Mouse (Mus musculus) midbrain, embryonic 16.5 days (tissue): ENCODE results near the gene Olfr152. TPM values are rescaled to one million over a fixed set of nuclear protein-coding genes. Genes with fewer than 3 reads are reported as not detected.

ENCODE experiments used
- ATAC-seq: fragments of 200-750 bp; cut with Nextera tagmentation; 2 replicates; pipeline ENCODE4 v1.8.0; 2017; ENCODE audit warnings: moderate TSS enrichment
- H3K27ac ChIP-seq: fragments of 300-500 bp; sonication (generic); 2 replicates; pipeline ENCODE4 v1.5.1; 2014; ENCODE audit warnings: mild to moderate bottlenecking, low read length, mixed read lengths
- H3K27me3 ChIP-seq: fragments of 300-500 bp; sonication (generic); 2 replicates; pipeline ENCODE4 v1.6.1; 2014; ENCODE audit warnings: low read depth, low read length, mixed read lengths; ENCODE audit not compliant: control insufficient read depth, insufficient read depth
- H3K36me3 ChIP-seq: fragments of 300-500 bp; sonication (generic); 2 replicates; pipeline ENCODE4 v1.6.1; 2014; ENCODE audit warnings: mild to moderate bottlenecking, low read length, moderate library complexity, mixed read lengths; ENCODE audit not compliant: control insufficient read depth, insufficient read depth
- H3K4me1 ChIP-seq: fragments of 300-500 bp; sonication (generic); 2 replicates; pipeline ENCODE4 v1.6.1; 2014; ENCODE audit warnings: mild to moderate bottlenecking, low read length, mixed read lengths; ENCODE audit not compliant: control insufficient read depth, insufficient read depth
- H3K4me2 ChIP-seq: fragments of 300-500 bp; sonication (generic); 2 replicates; pipeline ENCODE4 v1.6.1; 2014; ENCODE audit warnings: mild to moderate bottlenecking, low read length, mixed read lengths
- H3K4me3 ChIP-seq: fragments of 300-500 bp; sonication (generic); 2 replicates; pipeline ENCODE4 v1.5.1; 2014; ENCODE audit warnings: low read depth, mild to moderate bottlenecking, low read length, moderate library complexity, mixed read lengths
- H3K9ac ChIP-seq: fragments of 300-500 bp; sonication (generic); 2 replicates; pipeline ENCODE4 v1.6.1; 2014; ENCODE audit warnings: low read depth, low read length, mixed read lengths
- H3K9me3 ChIP-seq: fragments of 300-500 bp; sonication (generic); replicated peaks from 2 replicates; pipeline ENCODE4 v1.6.1; 2014; ENCODE audit warnings: mild to moderate bottlenecking, low read length, mixed read lengths; ENCODE audit not compliant: control insufficient read depth, poor library complexity, severe bottlenecking
- whole genome bisulfite sequencing: fragments of 180-500 bp; shearing (Covaris S2); extraction: QIAGEN DNeasy Blood & Tissue Kit; methylation state at CpG from one replicate; pipeline ENCODE4 v1.1.7; 2014; 5-methylcytosine and 5-hydroxymethylcytosine counted together
- polyA plus RNA-seq: library from polyadenylated mRNA; unstranded; fragments of >200 nt; fragmentation: Nextera tagmentation; extraction: Ambion mirVana; gene quantifications from 2 replicates; pipeline ENCODE4 v1.2.1, GENCODE M21; 2015

Olfr152 gene
- polyA plus RNA-seq = not detected in 2 replicates

- Histone ChIP-seq H3K4me3 (no peak within 1 kb of the TSS), H3K4me1 (no peaks in the 10 kb centered on the region), H3K4me2 (no peak within 1 kb of the TSS), H3K36me3 (no peaks in the 10 kb centered on the region), H3K9ac (no peak within 1 kb of the TSS), H3K27ac (no peak within 1 kb of the TSS), H3K27me3 (no peaks in the 10 kb centered on the region), H3K9me3 (no peaks in the 10 kb centered on the region)
- ATAC-seq = no peak
- 77% methylated on average over 4 of the region's 4 CpGs for WGBS
Measured at GRCm38 (mm10) chr2:87779183-87779582, at the start of gene Olfr152. Gene Olfr152 (plus strand): TSS chr2:87779483.

GRCm38 (mm10) chr2:87739878-87740277 is 39.4 kb upstream of the Olfr152 start, which contains the start of gene Olfr1138:
Gene Olfr1138 (minus strand): TSS chr2:87739978.
- Histone ChIP-seq H3K4me3 (no peak within 1 kb of the TSS), H3K36me3 (no peaks in the 10 kb centered on the region), H3K9ac (no peak within 1 kb of the TSS), H3K4me1 (no peaks in the 10 kb centered on the region), H3K4me2 (no peak within 1 kb of the TSS), H3K9me3 (no peaks in the 10 kb centered on the region), H3K27me3 (no peaks in the 10 kb centered on the region), H3K27ac (no peak within 1 kb of the TSS)
- 84% methylated on average over 1 of the region's 1 CpGs for WGBS
- no peak for ATAC-seq

GRCm38 (mm10) chr2:87743452-87743851 is 35.8 kb upstream of the Olfr152 start, which contains the start of gene Olfr1140:
Gene Olfr1140 (plus strand): TSS chr2:87743752.
- Histone ChIP-seq H3K27me3 (no peaks in the 10 kb centered on the region), H3K36me3 (no peaks in the 10 kb centered on the region), H3K4me1 (no peaks in the 10 kb centered on the region), H3K9me3 (no peaks in the 10 kb centered on the region), H3K27ac (no peak within 1 kb of the TSS), H3K9ac (no peak within 1 kb of the TSS), H3K4me3 (no peak within 1 kb of the TSS), H3K4me2 (no peak within 1 kb of the TSS)
- no peak for ATAC-seq
- 81% methylated on average over 3 of the region's 3 CpGs for WGBS

- no peak within 1 kb of the TSS for H3K27ac ChIP-seq
- no peaks in the 10 kb centered on the region for H3K4me1 ChIP-seq
- 90% methylated on average over 1 of the region's 1 CpGs for WGBS
- no peaks in the 10 kb centered on the region for H3K36me3 ChIP-seq
- H3K4me2 ChIP-seq = no peak within 1 kb of the TSS
- ATAC-seq = no peak
- no peaks in the 10 kb centered on the region for H3K27me3 ChIP-seq
- H3K4me3 ChIP-seq = no peak within 1 kb of the TSS
- H3K9ac ChIP-seq = no peak within 1 kb of the TSS
- H3K9me3 ChIP-seq = no peaks in the 10 kb centered on the region
Measured at GRCm38 (mm10) chr2:87753891-87754290, 25.4 kb upstream of the Olfr152 start, which contains the start of gene Olfr1141. Gene Olfr1141 (minus strand): TSS chr2:87753991.

GRCm38 (mm10) chr2:87776143-87776542 is 3.1 kb upstream of the Olfr152 start:
- H3K27ac ChIP-seq = no peak overlapping the region
- WGBS = 47% methylated on average over 1 of the region's 1 CpGs
- no peak for ATAC-seq

GRCm38 (mm10) chr2:87800292-87800691 is 21.0 kb downstream of the Olfr152 start, which contains the start of gene Olfr1143:
Gene Olfr1143 (plus strand): TSS chr2:87800592.
- Histone ChIP-seq H3K4me3 (no peak within 1 kb of the TSS), H3K9ac (no peak within 1 kb of the TSS), H3K4me1 (no peaks in the 10 kb centered on the region), H3K36me3 (no peaks in the 10 kb centered on the region), H3K4me2 (no peak within 1 kb of the TSS), H3K27me3 (no peaks in the 10 kb centered on the region), H3K9me3 (no peaks in the 10 kb centered on the region), H3K27ac (no peak within 1 kb of the TSS)
- ATAC-seq = no peak

More at GRCm38 (mm10) chr2:87776143-87776542, 3.1 kb upstream of the Olfr152 start:
- H3K4me3 ChIP-seq = no peak overlapping the region
- H3K9me3 ChIP-seq = no peaks in the 10 kb centered on the region
- no peaks in the 10 kb centered on the region for H3K27me3 ChIP-seq
- H3K9ac ChIP-seq = no peak overlapping the region
- no peaks in the 10 kb centered on the region for H3K4me1 ChIP-seq
- H3K4me2 ChIP-seq = no peak overlapping the region
- H3K36me3 ChIP-seq = no peaks in the 10 kb centered on the region

GRCm38 (mm10) chr2:87809522-87809921 is 30.2 kb downstream of the Olfr152 start, which contains the start of gene Olfr1145:
Gene Olfr1145 (plus strand): TSS chr2:87809822.
- H3K36me3 ChIP-seq = no peaks in the 10 kb centered on the region
- H3K4me2 ChIP-seq = no peak within 1 kb of the TSS
- 78% methylated on average over 1 of the region's 1 CpGs for WGBS
- no peaks in the 10 kb centered on the region for H3K9me3 ChIP-seq
- no peak within 1 kb of the TSS for H3K4me3 ChIP-seq
- H3K27me3 ChIP-seq = no peaks in the 10 kb centered on the region
- no peaks in the 10 kb centered on the region for H3K4me1 ChIP-seq
- no peak for ATAC-seq
- H3K9ac ChIP-seq = no peak within 1 kb of the TSS
- no peak within 1 kb of the TSS for H3K27ac ChIP-seq

GRCm38 (mm10) chr2:87830233-87830632 is 51.0 kb downstream of the Olfr152 start, which contains the start of gene Olfr1148:
Gene Olfr1148 (plus strand): TSS chr2:87830533.
- H3K27ac ChIP-seq = no peak within 1 kb of the TSS
- no peaks in the 10 kb centered on the region for H3K4me1 ChIP-seq
- no peak within 1 kb of the TSS for H3K4me2 ChIP-seq
- no peaks in the 10 kb centered on the region for H3K9me3 ChIP-seq
- no peaks in the 10 kb centered on the region for H3K27me3 ChIP-seq
- no peaks in the 10 kb centered on the region for H3K36me3 ChIP-seq
- H3K9ac ChIP-seq = no peak within 1 kb of the TSS
- ATAC-seq = no peak
- WGBS = 97% methylated on average over 1 of the region's 1 CpGs
- H3K4me3 ChIP-seq = no peak within 1 kb of the TSS
